Mouse (Mus musculus) adrenal gland, postnatal 4 days (tissue): ENCODE measurements around the gene Pde4b. TPM values are rescaled to one million over a fixed set of nuclear protein-coding genes. Genes with fewer than 3 reads are reported as not detected.

Source experiments
- DNase-seq, 2 experiments: peaks; one replicate each; pipeline ENCODE4 v3.0.0; 2021 to 2022; ENCODE audit warnings: low spot score in 2 of 2, mixed read lengths in 2 of 2
- total RNA-seq, 2 experiments: library from RNA; stranded (reverse); gene quantifications; 2 replicates each; pipeline ENCODE4 v1.2.3; 2021

Pde4b gene
- total RNA-seq, 2 experiments from 2014 or later = 13.9 to 16.4 TPM

- no peak for DNase-seq
Observed at GRCm38 (mm10) chr4:102498920-102499316, 411.6 kb downstream of the Pde4b start.

- no peak for DNase-seq
Observed at GRCm38 (mm10) chr4:102505714-102506113, 418.4 kb downstream of the Pde4b start.

- DNase-seq = no peak
Observed at GRCm38 (mm10) chr4:102506376-102507280, 419.3 kb downstream of the Pde4b start.

GRCm38 (mm10) chr4:102507344-102507743 is 420.0 kb downstream of the Pde4b start:
- DNase-seq = no peak

- DNase-seq = no peak
Observed at GRCm38 (mm10) chr4:102507753-102508152, 420.4 kb downstream of the Pde4b start.

- no peak for DNase-seq
Observed at GRCm38 (mm10) chr4:102510061-102510460, 422.7 kb downstream of the Pde4b start.

- DNase-seq = peak; percentile 14 to 45
Observed at GRCm38 (mm10) chr4:102510939-102511391, 423.6 kb downstream of the Pde4b start.

GRCm38 (mm10) chr4:102511511-102511910 is 424.2 kb downstream of the Pde4b start:
- DNase-seq = no peak

- DNase-seq = no peak
Observed at GRCm38 (mm10) chr4:102512940-102513339, 425.6 kb downstream of the Pde4b start.

- DNase-seq = no peak
Observed at GRCm38 (mm10) chr4:102513514-102513913, 426.2 kb downstream of the Pde4b start.

GRCm38 (mm10) chr4:102514972-102515835 is 427.9 kb downstream of the Pde4b start:
- DNase-seq = no peak

GRCm38 (mm10) chr4:102516395-102516794 is 429.1 kb downstream of the Pde4b start:
- no peak for DNase-seq

GRCm38 (mm10) chr4:102516982-102517630 is 429.8 kb downstream of the Pde4b start:
- DNase-seq = no peak

- no peak for DNase-seq
Observed at GRCm38 (mm10) chr4:102517653-102518052, 430.3 kb downstream of the Pde4b start.

- DNase-seq = no peak
Observed at GRCm38 (mm10) chr4:102518341-102518740, 431.0 kb downstream of the Pde4b start.

- DNase-seq = no peak
Observed at GRCm38 (mm10) chr4:102520669-102521261, 433.4 kb downstream of the Pde4b start.

- no peak for DNase-seq
Observed at GRCm38 (mm10) chr4:102521434-102521833, 434.1 kb downstream of the Pde4b start.

GRCm38 (mm10) chr4:102527361-102527760 is 440.0 kb downstream of the Pde4b start:
- no peak for DNase-seq

GRCm38 (mm10) chr4:102530797-102531196 is 443.5 kb downstream of the Pde4b start:
- DNase-seq = no peak

- no peak for DNase-seq
Observed at GRCm38 (mm10) chr4:102531729-102532128, 444.4 kb downstream of the Pde4b start.
